Mouse (Mus musculus): Measurements from ENCODE around the gene Ahr.

DNA sequence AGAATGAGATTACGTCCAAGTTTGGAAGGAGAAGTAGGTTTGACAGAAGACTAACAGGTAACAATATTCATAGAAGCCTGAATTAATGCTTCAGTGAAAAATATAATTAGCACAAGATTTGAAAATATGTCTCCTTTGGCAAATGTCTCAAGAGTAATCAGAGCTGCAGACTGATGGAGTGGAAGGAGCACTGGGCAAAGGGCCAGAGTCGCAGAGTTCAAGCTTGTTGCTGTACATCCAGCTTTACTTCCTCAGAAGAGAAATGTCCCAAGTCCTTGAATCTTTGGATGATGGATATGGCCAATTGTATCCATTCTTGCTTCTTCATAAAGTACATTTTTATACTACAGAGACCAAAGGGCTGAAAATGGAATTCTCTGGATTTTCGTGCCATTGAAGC, 8.0 kb upstream of the Ahr start:
- TF ChIP-seq CTCF (IDR thresholded peaks at IDR 0.05; ENCODE audit: low read depth) (no peak), EP300 (IDR thresholded peaks at IDR 0.05; ENCODE audit: low read depth) (no peak)
